Mouse (Mus musculus): Measurements from ENCODE around the gene Bcl2l12. TPM values are rescaled to one million over a fixed set of nuclear protein-coding genes. Genes with fewer than 3 reads are reported as not detected.
A peak's percentile ranks its signal among the peaks of the same experiment; 100 is the strongest.

Gene Bcl2l12
- total RNA-seq, 4 experiments from 2014 or later: 15.9 to 34.1 (median 22.1) TPM

DNA sequence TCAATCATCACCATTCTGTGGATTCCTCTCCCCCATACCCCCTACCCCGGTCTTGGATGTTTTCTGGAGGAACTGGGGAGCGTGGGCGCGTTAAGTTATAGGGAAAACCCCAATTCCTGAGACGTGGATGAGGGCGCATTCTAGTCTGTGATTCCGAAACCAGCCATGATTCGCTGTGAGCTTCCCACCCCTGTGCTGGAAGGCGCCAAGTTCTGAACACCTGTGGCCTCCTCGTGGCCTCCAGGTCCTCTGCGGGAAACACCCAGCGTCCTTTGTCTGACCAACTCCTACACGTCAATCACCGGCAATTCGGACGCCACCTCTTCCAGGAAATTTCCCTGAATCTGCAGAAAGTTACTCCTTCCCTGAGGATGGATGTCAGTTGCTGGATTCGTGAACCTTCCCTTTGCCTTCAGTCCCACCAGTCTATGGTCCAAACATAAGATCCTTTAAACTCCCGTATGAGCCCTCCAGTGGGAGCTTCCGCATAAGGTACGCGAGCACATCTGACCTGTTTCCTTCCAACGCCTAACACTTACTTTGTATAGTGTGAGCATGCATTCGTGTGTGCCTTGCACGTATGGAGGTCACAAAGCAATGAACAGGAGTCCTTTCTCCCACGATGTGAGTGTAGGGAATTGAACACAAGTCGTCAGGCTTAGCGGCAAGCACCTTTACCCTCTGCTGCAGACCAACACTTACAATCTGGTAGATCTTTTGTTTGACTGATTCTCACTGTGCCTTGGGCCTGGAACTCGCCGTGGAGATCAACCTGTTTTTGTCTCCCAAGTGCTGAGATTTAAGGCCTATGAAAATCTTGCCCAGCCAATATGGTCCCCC, 11.4 kb downstream of the Bcl2l12 start:
- DNase-seq: no peak

DNA sequence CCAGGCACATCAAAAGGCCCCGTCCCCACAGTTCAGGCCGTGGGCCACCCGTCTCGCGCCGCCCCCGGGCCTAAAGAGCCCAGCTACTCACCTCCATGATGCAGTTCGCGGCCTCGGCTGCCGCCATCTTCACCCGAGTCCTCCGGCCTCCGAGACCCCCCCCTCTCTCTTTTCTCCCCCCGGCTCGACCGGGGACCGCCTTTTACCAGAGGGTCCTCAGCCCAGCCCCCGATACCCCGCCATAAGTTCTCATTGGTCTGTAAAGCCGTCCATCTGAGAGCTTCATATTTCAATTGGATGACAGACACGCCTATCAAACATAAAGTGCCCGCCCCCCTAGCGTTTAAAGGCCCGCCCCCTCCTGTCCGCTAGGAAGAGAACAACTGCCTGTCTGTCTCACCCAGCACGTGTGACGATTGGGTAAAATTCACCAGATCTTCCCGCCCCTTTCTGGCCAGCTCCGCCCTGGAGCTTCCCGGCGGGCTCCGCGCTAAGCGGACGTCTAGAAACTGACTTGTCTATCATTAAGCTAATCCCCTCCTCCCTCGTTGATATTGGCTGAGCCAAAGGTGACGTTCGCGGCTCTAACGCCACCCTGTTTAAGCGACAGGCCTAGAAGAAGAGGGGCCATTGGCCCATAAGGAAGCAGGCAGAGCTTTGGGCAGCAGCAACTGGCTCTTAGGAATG, 12.2 kb downstream of the Bcl2l12 start, which contains the start of gene Prmt1:
Gene Prmt1 (minus strand): TSS at position 377 of the 687 bp plus-strand sequence.
- peak; percentile 100 for DNase-seq

DNA sequence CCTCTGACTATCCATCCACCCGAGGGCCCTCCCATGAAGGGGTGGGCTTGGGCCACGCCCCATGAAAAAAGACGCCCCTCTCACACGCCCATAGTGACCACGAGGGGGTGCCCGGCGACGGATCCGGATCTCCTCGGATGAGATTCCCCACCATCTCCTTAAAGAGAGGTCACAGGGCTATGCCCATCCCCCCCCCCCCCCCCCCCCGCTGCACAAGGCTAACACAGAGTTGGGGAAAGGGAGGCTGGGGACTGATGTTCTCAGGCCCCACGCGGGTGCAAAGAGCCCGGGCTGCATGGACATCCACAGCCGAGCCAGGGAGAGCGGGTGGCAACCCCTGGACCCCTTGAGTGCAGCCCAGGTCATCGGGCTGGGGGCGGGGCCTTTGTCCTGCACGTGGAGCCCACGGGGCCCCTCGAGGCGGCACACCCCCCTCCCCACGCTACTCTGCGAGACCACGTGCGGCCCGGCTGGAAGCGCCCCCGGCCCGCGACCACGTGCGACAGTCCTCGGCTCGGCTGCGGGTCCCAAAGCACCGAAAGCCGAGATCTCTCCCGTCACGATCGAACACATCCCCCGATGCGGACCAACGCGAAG, 12.8 kb downstream of the Bcl2l12 start:
- peak; percentile 75 for DNase-seq

GRCm38 (mm10) chr7:44984833-44985164, 13.7 kb downstream of the Bcl2l12 start:
- DNase-seq: no peak

- no peak for DNase-seq
Observed at GRCm38 (mm10) chr7:44983944-44984832, 14.3 kb downstream of the Bcl2l12 start.

DNA sequence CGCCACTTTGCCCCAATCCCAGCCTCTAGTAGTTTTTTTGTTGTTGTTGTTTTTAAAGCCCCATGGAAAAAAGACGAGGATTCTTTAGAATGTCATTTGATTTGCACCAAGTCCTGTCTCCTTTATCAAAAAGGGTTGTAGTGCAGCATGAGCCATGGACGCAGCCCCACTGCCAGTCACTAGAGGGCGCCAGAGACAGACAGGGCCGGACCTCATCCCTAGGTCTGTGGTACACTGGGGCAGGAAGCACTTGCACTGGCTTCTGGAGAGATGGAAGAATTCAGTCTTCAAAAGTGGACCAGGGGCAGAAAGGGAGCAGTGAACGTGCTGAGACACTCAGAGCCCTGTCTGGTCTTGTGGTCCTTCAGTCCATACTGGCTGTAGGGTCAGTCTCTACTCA, 15.4 kb downstream of the Bcl2l12 start:
- peak; percentile 75 for DNase-seq

DNA sequence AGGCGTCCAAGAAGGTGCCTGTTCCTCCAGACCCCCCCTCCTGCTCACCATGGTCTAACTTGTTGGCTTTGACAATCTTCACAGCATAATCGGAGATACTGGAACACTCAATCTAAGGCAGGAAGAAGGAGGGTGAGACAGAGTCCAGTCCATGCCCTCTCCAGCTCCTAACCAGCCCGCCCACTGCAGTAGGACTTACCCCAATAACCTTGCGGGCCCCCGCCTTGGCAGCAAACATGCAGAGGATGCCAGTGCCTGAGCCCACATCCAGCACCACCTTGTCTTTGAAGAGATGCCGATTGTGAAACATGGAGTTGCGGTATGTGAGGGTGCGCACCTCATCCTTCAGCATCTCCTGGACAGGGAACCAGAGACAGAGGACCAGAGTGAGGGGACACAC, 17.0 kb downstream of the Bcl2l12 start:
- DNase-seq: no peak

- no peak for DNase-seq
Observed at GRCm38 (mm10) chr7:44978300-44978699, 20.2 kb downstream of the Bcl2l12 start.

- DNase-seq: no peak
Observed at GRCm38 (mm10) chr7:44975117-44975419, 23.4 kb downstream of the Bcl2l12 start.

GRCm38 (mm10) chr7:44974383-44975116, 24.0 kb downstream of the Bcl2l12 start, which contains the start of gene Cpt1c:
Gene Cpt1c, minus strand, starts transcription at chr7:44974851.
- DNase-seq: peak; percentile 76

DNA sequence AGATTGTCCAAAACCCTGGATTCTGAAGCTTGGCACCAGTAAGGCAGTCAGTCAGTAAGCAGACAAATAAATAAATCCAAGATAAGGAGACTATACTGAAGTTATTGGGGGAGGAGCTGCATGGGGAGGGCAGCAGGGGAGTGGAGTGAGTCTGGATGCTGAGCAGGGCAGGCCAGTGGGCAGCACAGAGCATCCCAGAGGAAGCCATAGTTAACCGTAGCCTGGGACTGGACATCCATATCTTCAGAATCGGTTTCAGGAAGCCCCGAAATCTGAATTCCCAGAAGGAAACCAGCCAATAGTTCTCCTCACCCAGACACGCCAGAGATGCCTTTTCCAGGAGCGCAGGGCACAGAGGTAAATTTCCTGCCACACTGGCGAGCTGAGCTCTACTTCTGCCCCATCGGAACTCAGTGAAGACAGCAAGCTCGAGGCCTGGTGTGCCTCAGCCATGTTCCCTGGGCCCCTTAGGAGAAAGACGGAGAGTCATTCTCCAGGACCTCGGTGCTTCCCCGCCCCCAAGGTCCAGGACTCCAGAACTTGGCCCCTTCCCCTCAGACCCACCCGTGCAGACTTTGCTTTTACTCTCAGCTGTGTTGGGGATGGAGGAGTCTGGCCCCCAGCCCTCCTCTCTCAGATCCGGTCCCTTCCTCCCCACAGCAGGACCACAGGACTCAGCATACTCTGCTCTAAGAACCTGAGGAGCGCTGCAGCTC, 24.9 kb downstream of the Bcl2l12 start:
- DNase-seq: no peak

DNA sequence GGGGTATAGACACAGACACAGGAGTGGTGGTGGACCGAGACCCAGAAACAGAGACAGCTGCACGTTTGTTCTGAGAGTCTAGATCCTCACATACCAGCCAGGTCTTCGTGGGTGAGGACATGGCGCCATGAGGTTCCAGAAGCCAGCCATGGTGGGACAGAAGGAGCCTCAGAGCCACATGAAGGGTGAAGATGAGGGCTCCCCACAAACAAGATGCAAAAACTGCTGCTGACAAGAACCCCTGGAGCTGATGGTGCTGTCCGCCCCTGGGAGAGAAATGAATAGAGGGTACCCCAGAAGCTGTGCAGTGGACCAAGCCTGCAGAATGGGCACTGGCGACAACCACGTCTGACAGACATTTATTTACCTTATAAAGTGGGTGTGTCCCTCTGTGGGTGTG, 27.4 kb downstream of the Bcl2l12 start:
- DNase-seq: no peak

- DNase-seq: peak; percentile 82
Observed at GRCm38 (mm10) chr7:44970231-44970691, 28.3 kb downstream of the Bcl2l12 start.

- DNase-seq: no peak
Observed at GRCm38 (mm10) chr7:44966638-44967037, 31.9 kb downstream of the Bcl2l12 start.

DNA sequence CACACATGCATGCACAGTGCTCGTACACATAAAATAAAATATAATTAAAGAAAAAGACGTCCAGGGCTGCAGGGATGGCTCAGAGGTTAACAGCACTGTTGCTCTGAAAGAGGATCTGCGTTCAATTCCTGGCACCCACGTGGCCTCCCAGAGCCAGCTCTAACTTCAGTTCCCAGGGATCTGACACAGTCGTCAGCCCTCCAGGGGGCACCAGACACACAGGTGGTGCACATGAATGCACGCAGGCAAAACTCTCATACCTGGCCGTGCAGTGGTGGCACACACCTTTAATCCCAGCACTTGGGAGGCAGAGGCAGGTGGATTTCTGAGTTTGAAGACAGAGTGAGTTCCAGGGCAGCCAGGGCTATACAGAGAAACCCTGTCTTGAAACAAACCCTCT, 32.5 kb downstream of the Bcl2l12 start:
- no peak for DNase-seq

DNA sequence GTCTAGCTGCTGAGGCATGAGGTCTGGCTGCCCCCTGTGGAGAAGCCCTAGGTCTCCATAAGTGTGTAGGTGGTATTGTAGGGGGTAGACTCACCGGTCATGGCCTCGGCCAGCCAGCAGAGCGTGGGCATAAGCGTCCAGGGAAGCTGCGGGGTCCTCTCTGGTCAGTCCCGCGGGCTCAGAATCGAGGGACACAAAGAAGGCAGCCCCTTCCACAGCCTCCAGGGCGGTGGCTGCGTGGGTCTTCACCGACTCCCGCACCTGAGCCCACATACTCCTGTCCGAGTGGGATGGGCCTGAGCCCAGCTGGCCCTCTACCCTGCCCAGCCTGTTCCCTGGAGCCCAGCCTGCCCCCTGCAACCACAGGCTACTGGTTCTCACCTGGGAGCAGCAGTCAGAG, 33.5 kb downstream of the Bcl2l12 start:
- no peak for DNase-seq

- no peak for DNase-seq
Observed at GRCm38 (mm10) chr7:44962831-44963230, 35.7 kb downstream of the Bcl2l12 start.

DNA sequence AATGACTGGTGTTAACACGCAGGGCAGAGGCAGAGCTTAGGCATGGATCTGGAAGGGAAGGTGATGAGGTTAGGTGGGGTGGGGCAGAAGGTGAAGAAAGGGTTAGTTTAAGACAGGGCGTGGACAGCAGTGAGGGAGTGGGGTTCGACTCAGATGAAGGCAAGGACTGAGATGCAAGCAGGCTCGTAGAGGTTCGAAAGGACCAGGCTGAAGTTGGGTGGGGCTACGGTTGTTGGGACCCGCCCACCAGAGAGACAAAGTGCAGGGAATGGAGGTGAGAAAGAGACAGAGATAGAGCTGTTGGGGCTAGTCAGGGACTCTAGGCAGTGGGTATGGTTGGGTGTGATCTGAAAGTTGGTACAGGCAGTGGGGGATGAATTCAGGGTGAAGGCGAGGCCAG, 36.2 kb downstream of the Bcl2l12 start:
- DNase-seq: no peak

- no peak for DNase-seq
Observed at GRCm38 (mm10) chr7:44960512-44960910, 38.0 kb downstream of the Bcl2l12 start.

DNA sequence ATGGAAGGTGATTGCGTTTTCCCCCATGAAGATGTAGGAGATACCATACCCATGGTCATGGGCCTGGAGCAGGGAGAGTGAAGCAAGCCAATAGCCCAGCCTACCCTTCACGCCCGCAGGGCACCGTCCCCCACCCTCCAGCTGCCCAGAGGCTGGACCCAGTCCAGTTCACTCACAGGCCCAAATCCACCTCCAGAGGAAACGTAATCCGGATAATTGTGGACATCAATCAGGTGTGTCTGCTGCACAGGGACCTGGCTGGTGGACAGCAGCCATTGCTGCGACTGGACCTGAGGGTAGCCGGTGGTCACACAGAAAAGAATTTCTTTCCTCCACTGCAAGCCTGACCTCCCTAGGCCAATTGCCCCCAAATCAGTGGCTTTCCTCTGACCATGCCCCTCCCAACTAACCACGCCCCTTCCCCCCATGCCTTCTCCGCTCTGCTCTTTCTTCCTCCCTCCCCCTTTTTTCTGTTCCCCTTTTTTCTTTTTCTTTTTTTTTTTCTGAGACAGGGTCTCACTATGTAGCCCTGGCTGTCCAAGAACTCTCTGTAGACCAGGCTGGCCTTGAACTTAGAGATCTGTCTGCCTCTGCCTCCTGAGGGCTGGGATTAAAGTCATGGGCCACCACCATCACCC, 38.5 kb downstream of the Bcl2l12 start:
- no peak for DNase-seq

- no peak for DNase-seq
Observed at GRCm38 (mm10) chr7:44959281-44959680, 39.2 kb downstream of the Bcl2l12 start.
